Mouse (Mus musculus): Measurements from ENCODE around the gene Zfp994.
"Not testable (repeated sequence)": the region's sequence is repeated elsewhere in the genome, so short reads cannot be mapped to it uniquely, and the experiment has no call there.

The Zfp994 gene

DNA sequence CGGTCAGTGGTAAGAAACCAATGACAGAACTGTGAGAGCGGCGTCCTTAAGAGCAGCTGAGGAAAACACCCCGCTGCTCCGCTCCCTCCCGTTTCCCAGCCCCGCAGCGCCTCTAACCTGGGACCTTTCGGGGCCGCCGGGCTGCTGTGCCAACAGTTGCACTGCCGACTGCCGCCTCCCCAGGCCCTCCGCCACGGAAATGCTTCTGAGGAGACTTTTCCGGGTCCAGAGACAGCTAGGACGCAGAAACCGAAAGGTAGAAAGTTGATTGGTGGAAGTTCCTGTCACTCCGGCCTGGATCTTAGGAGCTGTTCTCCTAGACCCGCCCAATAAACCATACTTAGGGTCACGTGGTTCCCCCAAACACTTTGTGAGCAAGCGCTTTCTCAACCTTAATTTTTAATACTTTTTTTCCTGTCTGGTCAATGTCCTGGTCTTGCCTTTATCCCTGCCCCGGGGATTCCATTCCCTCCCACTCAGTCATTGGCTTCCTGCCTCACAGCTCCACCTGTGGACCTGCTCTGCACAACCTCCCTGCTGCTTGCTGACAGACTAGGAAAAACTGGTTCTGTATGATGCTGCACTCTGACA, at the start of gene Zfp994:
Gene Zfp994, minus strand, starts transcription at position 195 of the 591 bp plus-strand sequence.
- DNase-seq (ENCODE audit: low spot score in 2 of 2) = peak; percentile 97 to 99

DNA sequence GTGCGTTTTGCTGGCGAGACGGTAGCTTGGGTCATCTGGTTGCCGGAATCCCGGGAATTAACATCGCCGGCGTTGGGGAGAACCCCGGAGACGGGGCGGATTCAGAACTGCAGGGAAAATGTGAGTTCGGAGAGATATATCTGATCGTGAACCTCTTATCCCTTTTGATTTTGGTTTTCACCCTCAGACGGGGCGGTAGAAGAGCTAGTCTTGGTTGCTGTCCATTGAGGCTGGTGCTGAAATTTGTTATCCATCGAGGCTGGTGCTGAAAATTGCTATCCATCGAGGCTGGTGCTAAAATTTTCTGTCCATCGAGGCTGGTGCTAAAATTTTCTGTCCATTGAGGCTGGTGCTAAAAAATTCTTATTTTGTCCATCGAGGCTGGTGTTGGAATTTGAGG, 5.3 kb upstream of the Zfp994 start:
- DNase-seq (ENCODE audit: low spot score in 2 of 2) = not testable (repeated sequence)

DNA sequence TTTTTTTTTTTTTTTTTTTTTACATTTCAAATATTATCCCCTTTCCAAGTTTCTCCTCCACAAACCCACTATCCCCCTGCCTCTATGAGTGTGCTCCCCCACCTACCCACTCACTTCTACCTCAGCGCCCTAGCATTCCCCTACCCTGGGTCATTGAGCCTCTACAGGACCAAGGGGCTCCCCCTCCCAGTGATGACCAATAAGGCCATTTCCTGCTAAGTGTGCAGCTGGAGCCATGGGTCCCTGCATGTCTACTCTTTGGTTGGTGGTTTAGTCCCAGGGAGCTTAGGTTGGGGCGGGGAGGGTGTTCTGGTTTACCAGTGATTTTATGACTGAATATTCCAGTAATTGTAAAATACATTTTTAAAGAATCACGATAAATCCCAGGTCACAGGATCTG, 401 bp downstream of the Zfp994 start:
- DNase-seq (ENCODE audit: low spot score in 2 of 2) = peak in 1 of 2 experiments; percentile 2

DNA sequence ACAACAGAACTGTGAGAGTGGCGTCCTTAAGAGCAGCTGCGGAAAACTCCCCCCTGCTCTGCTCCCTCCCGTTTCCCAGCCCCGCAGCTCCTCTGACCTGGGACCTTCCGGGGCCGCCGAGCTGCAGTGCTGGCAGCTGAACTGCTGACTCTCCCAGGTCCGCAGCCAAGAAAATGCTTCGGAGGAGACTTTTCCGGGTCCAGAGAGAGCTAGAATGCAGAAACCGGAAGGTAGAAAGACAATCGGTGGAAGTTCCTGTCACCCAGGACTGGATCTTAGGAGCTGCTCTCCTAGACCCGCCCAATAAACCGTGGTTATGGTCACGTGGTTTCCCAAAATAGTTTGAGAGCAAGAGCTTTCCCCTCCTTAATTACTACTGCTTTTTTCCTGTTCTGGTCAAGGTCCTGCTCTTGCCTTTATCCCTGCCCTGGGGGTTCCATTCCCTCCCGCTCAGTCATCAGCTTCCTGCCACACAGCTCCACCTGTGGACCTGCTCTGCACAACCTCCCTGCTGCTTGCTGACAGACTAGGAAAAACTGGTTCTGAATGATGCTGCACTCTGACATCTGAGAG, 59.6 kb downstream of the Zfp994 start, which contains the start of gene Zfp947:
Gene Zfp947, minus strand, starts transcription at position 469 of the 573 bp plus-strand sequence.
- DNase-seq (ENCODE audit: low spot score in 2 of 2) = peak; percentile 3 to 5

DNA sequence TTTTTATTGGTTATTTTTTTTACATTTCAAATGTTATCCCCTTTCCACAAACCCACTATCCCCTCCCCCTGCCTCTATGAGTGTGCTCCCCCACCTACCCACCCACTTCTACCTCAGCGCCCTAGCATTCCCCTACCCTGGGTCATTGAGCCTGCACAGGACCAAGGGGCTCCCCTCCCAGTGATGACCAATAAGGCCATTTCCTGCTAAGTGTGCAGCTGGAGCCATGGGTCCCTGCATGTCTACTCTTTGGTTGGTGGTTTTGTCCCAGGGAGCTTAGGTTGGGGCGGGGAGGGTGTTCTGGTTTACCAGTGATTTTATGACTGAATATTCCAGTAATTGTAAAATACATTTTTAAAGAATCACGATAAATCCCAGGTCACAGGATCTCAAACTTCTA, 60.1 kb downstream of the Zfp994 start:
- DNase-seq (ENCODE audit: low spot score in 2 of 2) = not testable (repeated sequence)

DNA sequence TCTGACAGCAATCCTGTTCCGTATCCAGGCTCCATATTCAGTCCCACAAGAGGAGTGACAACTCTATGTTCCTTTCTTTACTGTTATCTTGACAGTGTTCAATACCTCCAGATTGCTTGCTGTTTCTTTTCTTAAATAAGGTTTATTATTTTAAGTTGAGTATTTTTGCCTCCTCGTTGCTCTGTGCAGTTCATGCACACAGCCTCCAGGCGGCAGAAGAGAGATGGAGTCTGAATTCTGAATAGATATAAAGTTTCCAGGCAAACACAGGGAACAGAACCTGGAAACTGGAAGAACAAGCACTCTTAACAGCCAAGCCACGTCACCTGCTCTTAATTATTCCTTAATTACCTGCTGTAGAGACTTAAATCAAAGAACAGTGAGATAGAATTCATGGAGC, 71.5 kb downstream of the Zfp994 start:
- not testable (repeated sequence) for DNase-seq (ENCODE audit: low spot score in 2 of 2)

Measured in right cerebral cortex, adult 2 months (tissue).